Mouse (Mus musculus) hematopoietic multipotent progenitor cell, adult 10-12 weeks (in vitro differentiated cells): ENCODE data around the gene Gp1bb. TPM values are rescaled to one million over a fixed set of nuclear protein-coding genes. Genes with fewer than 3 reads are reported as not detected.

Experiments used
- polyA plus RNA-seq: library from polyadenylated mRNA; stranded (reverse); fragments of >175 nt; gene quantifications from 2 replicates; pipeline ENCODE4 v1.2.3, GENCODE M21; 2012; ENCODE audit warnings: low replicate concordance

The Gp1bb gene
- 5.8 and 10.0 TPM in 2 replicates for polyA plus RNA-seq

GRCm38 (mm10) chr16:18622019-18622418 lies at the start of gene Gp1bb:
Gene Gp1bb (minus strand): TSS chr16:18622403.

DNA sequence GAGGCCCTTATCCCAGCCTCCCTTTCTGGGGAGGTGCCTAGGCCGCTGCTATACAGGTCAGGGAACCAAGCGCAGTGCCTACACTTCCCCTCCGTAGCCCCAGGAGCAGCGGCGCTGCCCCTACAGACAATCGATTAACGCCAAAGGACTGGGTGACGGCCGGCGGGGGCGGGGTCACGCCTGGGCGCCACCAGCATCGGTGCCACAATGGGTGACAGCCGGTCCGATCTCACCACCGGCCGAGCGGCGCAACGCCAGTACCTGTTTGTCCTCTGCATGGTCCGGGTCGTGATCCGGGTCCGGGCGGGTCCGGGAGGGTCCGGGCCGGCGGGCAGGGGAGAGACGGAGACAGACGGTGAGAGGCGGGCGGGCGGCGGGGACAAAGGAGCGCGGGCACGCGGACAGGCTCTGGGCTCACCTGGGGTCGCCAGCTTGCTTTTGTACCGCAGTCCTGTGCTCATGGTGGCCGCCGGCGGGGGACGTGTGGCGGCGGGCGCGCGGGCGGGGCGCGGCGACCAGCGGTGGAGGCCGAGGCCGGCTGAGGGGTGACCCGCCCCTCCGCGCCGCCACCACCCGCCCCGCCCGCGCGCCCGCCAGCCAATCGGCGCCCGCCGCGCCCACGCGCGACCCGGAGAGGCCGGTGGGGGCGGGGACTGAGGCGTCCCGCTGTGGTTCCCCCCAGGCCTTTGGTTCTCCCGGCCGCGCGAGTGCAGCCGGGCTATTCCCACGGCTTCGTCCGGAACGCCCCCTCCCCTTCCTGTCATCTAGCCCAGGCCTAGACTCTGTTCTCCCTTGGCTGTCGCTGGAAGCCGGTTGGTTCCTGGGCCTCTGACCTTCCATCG lies 7.4 kb upstream of the Gp1bb start, which contains the start of gene Sept5:
Sept5 (minus strand) TSS at position 565 of the 842 bp plus-strand sequence.

DNA sequence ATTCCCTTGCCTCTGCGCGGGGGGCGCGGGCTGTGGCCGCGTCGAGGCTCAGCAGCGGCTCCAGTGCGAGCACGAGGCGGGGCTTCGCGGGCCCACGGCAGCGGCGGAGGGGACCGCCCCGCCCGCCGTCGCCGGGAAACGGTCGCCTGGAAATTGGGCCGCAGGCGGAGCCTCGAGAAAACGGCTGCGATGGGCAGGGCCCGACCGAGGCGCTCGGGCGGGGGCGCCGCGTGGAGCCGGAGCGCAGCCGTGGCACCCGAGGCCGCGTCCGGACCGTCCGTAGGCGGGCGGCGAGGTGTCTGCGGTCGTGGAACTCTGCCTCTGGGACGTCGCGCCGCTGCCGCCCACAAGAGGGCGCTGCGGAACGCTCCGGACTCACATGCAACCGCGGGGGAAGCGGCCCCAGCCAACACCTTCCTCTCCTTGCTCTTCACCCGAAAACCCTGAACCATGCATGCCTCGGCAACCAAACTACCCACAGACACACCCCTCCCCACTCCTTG lies 4.2 kb upstream of the Gp1bb start, which contains the start of gene Gm49601:
Gm49601 (minus strand) TSS at position 52 of the 503 bp plus-strand sequence.

GRCm38 (mm10) chr16:18589804-18590790 lies 32.1 kb downstream of the Gp1bb start, which contains the start of gene Tbx1:
Gene Tbx1 (minus strand): TSS chr16:18590671.

Other genes with a start within 250 kb of the Gp1bb start
- 8.5 and 12.5 TPM in 2 replicates for gene Txnrd2, start 196.0 kb downstream of the Gp1bb start, polyA plus RNA-seq
- 16.4 and 49.9 TPM in 2 replicates for gene Comt, start 195.6 kb downstream of the Gp1bb start, polyA plus RNA-seq
- gene Gnb1l, start 123.7 kb downstream of the Gp1bb start, polyA plus RNA-seq = 6.1 and 8.9 TPM in 2 replicates
- gene Rtl10, start 123.5 kb downstream of the Gp1bb start, polyA plus RNA-seq = 2.8 and 3.9 TPM in 2 replicates
- not detected in 2 replicates for gene Tbx1, start 31.7 kb downstream of the Gp1bb start, polyA plus RNA-seq
- 0.24 and 2.6 TPM in 2 replicates for gene Gm49601, start 4.0 kb upstream of the Gp1bb start, polyA plus RNA-seq
- gene Sept5, start 7.6 kb upstream of the Gp1bb start, polyA plus RNA-seq = 1.3 and 3.1 TPM in 2 replicates
- gene Cldn5, start 154.4 kb upstream of the Gp1bb start, polyA plus RNA-seq = 0.22 and 8.6 TPM in 2 replicates
- 7.7 and 16.1 TPM in 2 replicates for gene Ufd1, start 189.4 kb upstream of the Gp1bb start, polyA plus RNA-seq
- gene Cdc45, start 189.6 kb upstream of the Gp1bb start, polyA plus RNA-seq = 1.8 and 5.9 TPM in 2 replicates
- 40.8 and 125 TPM in 2 replicates for gene 2510002D24Rik, start 214.2 kb upstream of the Gp1bb start, polyA plus RNA-seq
- gene Gm28539, start 214.2 kb upstream of the Gp1bb start, polyA plus RNA-seq = not detected in 2 replicates